Mouse (Mus musculus) intestine, postnatal 0 days (tissue): ENCODE measurements around the gene Hadh. TPM values are rescaled to one million over a fixed set of nuclear protein-coding genes. Genes with fewer than 3 reads are reported as not detected.

ENCODE experiments used
- ATAC-seq: fragments of 200-750 bp; cut with Nextera tagmentation; 2 replicates; pipeline ENCODE4 v1.8.0; 2017; ENCODE audit warnings: mild to moderate bottlenecking, moderate TSS enrichment, moderate library complexity
- H3K27ac ChIP-seq: fragments of 300-500 bp; sonication (generic); 2 replicates; pipeline ENCODE4 v1.5.1; 2014; ENCODE audit warnings: mild to moderate bottlenecking, low read depth, low read length, moderate library complexity
- H3K27me3 ChIP-seq: fragments of 300-500 bp; sonication (generic); replicated peaks from 2 replicates; pipeline ENCODE4 v1.6.1; 2014; ENCODE audit warnings: low read length, mixed read lengths; ENCODE audit not compliant: control insufficient read depth, insufficient read depth
- H3K36me3 ChIP-seq: fragments of 300-500 bp; sonication (generic); 2 replicates; pipeline ENCODE4 v1.6.1; 2014; ENCODE audit warnings: mild to moderate bottlenecking, moderate library complexity; ENCODE audit not compliant: control insufficient read depth, insufficient read depth
- H3K4me1 ChIP-seq: fragments of 300-500 bp; sonication (generic); replicated peaks from 2 replicates; pipeline ENCODE4 v1.6.1; 2014; ENCODE audit warnings: antibody characterized with exemption, low read length, mixed read lengths; ENCODE audit not compliant: control insufficient read depth, insufficient read depth
- H3K4me2 ChIP-seq: fragments of 300-500 bp; sonication (generic); replicated peaks from 2 replicates; pipeline ENCODE4 v1.6.1; 2014; ENCODE audit warnings: low read depth, mild to moderate bottlenecking, moderate library complexity
- H3K4me3 ChIP-seq: fragments of 300-500 bp; sonication (generic); 2 replicates; pipeline ENCODE4 v1.5.1; 2014; ENCODE audit warnings: low read depth, low read length
- H3K9ac ChIP-seq: fragments of 300-500 bp; sonication (generic); 2 replicates; pipeline ENCODE4 v1.6.1; 2014; ENCODE audit warnings: mild to moderate bottlenecking, low read depth, low read length
- H3K9me3 ChIP-seq: fragments of 300-500 bp; sonication (generic); 2 replicates; pipeline ENCODE4 v1.6.1; 2016; ENCODE audit warnings: mixed run types; ENCODE audit not compliant: control insufficient read depth
- CTCF ChIP-seq: sonication (generic); IDR thresholded peaks from 2 replicates; pipeline ENCODE4 v1.5.1; 2016; ENCODE audit warnings: low read depth, mild to moderate bottlenecking, control low read depth, antibody characterized with exemption, moderate library complexity
- WGBS: fragments of 180-500 bp; shearing (Covaris S2); extraction: QIAGEN DNeasy Blood & Tissue Kit; methylation state at CpG from one replicate; pipeline ENCODE4 v1.1.7; 2014; 5-methylcytosine and 5-hydroxymethylcytosine counted together
- polyA plus RNA-seq: library from polyadenylated mRNA; unstranded; fragments of >200 nt; fragmentation: Nextera tagmentation; extraction: Ambion mirVana; gene quantifications from 2 replicates; pipeline ENCODE4 v1.2.1, GENCODE M21; 2015

Hadh gene
- polyA plus RNA-seq, 1 experiment from 2014 or later = 581 TPM

GRCm38 (mm10) chr3:131202311-131202710 is 69.6 kb downstream of the Hadh start:
- no peaks in the 10 kb centered on the region for H3K9me3 ChIP-seq
- H3K27me3 ChIP-seq = no peaks in the 10 kb centered on the region
- H3K4me1 ChIP-seq = no peaks in the 10 kb centered on the region
- WGBS = 63% methylated on average over 7 of the region's 7 CpGs
- H3K9ac ChIP-seq = no peak overlapping the region
- H3K27ac ChIP-seq = no peak overlapping the region
- H3K4me3 ChIP-seq = no peak overlapping the region
- no peaks in the 10 kb centered on the region for H3K36me3 ChIP-seq
- no peak overlapping the region for H3K4me2 ChIP-seq
- no peak for ATAC-seq
- no peak for TF ChIP-seq CTCF

GRCm38 (mm10) chr3:131199590-131200288 is 72.2 kb downstream of the Hadh start:
- ATAC-seq = no peak
- Histone ChIP-seq H3K27ac (no peak overlapping the region), H3K4me2 (no peak overlapping the region), H3K4me3 (no peak overlapping the region), H3K27me3 (no peaks in the 10 kb centered on the region), H3K36me3 (no peaks in the 10 kb centered on the region), H3K9me3 (no peaks in the 10 kb centered on the region), H3K9ac (no peak overlapping the region), H3K4me1 (no peaks in the 10 kb centered on the region)
- no peak for TF ChIP-seq CTCF
- WGBS = 78% methylated on average over 20 of the region's 20 CpGs

GRCm38 (mm10) chr3:131198991-131199390 is 72.9 kb downstream of the Hadh start:
- Histone ChIP-seq H3K27ac (no peak overlapping the region), H3K4me2 (no peak overlapping the region), H3K9ac (no peak overlapping the region), H3K36me3 (no peaks in the 10 kb centered on the region), H3K4me1 (no peaks in the 10 kb centered on the region), H3K9me3 (no peaks in the 10 kb centered on the region), H3K4me3 (no peak overlapping the region), H3K27me3 (no peaks in the 10 kb centered on the region)
- whole genome bisulfite sequencing = 88% methylated on average over 3 of the region's 3 CpGs
- TF ChIP-seq CTCF = no peak
- ATAC-seq = no peak

- H3K9ac ChIP-seq = no peak overlapping the region
- ATAC-seq = no peak
- no peak overlapping the region for H3K27ac ChIP-seq
- TF ChIP-seq CTCF = no peak
- H3K4me3 ChIP-seq = no peak overlapping the region
- 81% methylated on average over 8 of the region's 8 CpGs for WGBS
- no peaks in the 10 kb centered on the region for H3K36me3 ChIP-seq
- no peak overlapping the region for H3K4me2 ChIP-seq
- H3K4me1 ChIP-seq = no peaks in the 10 kb centered on the region
- no peaks in the 10 kb centered on the region for H3K27me3 ChIP-seq
- H3K9me3 ChIP-seq = no peaks in the 10 kb centered on the region
These were observed 75.3 kb downstream of the Hadh start for GRCm38 (mm10) chr3:131196507-131197019.

GRCm38 (mm10) chr3:131196050-131196449 is 75.9 kb downstream of the Hadh start:
- ATAC-seq = no peak
- Histone ChIP-seq H3K4me2 (no peak overlapping the region), H3K4me3 (no peak overlapping the region), H3K9me3 (no peaks in the 10 kb centered on the region), H3K9ac (no peak overlapping the region), H3K4me1 (no peaks in the 10 kb centered on the region), H3K27ac (no peak overlapping the region), H3K36me3 (no peaks in the 10 kb centered on the region), H3K27me3 (no peaks in the 10 kb centered on the region)
- no peak for TF ChIP-seq CTCF
- 87% methylated on average over 10 of the region's 10 CpGs for WGBS

GRCm38 (mm10) chr3:131191454-131191853 is 80.4 kb downstream of the Hadh start:
- Histone ChIP-seq H3K36me3 (no peaks in the 10 kb centered on the region), H3K9ac (no peak overlapping the region), H3K4me1 (no peaks in the 10 kb centered on the region), H3K4me2 (no peak overlapping the region), H3K27me3 (no peaks in the 10 kb centered on the region), H3K9me3 (no peaks in the 10 kb centered on the region), H3K27ac (no peak overlapping the region), H3K4me3 (no peak overlapping the region)
- 87% methylated on average over 7 of the region's 7 CpGs for WGBS
- no peak for TF ChIP-seq CTCF
- no peak for ATAC-seq
